ENCODE assay signal across 25 mouse cellular contexts in the genomic region with DNA sequence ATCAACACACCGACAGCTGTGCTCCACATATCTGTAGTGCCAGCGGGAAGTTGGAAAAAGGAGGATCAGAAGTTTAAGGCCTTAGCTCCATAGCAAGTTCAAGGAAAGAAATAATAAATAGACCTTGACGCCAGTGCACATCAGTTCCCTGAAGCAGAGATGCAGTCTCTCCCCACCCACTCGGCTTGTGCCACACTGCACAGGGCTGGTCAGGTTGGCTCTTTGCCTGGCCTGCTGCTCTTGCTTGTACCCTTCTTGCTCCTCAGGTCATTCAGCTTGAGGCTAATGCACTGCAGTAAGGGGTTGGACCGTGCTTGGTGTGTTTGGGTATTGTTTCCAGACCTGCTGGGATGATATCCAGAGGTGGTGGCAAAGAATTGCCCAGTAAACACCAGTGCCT. TPM values are rescaled to one million over a fixed set of nuclear protein-coding genes. Genes with fewer than 3 reads are reported as not detected.
DNase-seq lines count a peak whose midpoint lies in the region.
"Had no signal": no experiment of that assay in that cellular context is flagged by ENCODE, and none has a peak within 500 bp of the region (broad histone marks: within the 10 kb centered on the region; RNA-seq: fewer than 3 reads in every experiment).

No protein-coding gene starts in this region.

- 0 out of 2 replicates have a peak overlapping the region, but pooled peaks have one; percentile 8 for H3K27ac ChIP-seq in limb, embryonic 10.5 days
- H3K27ac ChIP-seq: forebrain, embryonic 10.5 days; heart, embryonic 15.5 days; hindbrain, postnatal 0 days; limb, embryonic 15.5 days had no signal

- H3K9me3 ChIP-seq in limb, embryonic 10.5 days (replicated peaks): no peaks in the 10 kb centered on the region
- H3K9me3 ChIP-seq: forebrain, embryonic 10.5 days; heart, embryonic 15.5 days; limb, embryonic 15.5 days had no signal

- peaks cover 9% of the 10 kb centered on the region for H3K4me1 ChIP-seq in limb, embryonic 10.5 days

- DNase-seq in cerebellum, postnatal 10 days: peak; percentile 59 to 67
- DNase-seq in cerebellum, adult 9-11 months: no peak
- peak; percentile 41 for DNase-seq in layer of hippocampus, adult 9-11 months
- DNase-seq in layer of hippocampus, postnatal 10 days (ENCODE audit: low spot score in 2 of 2): no peak
- DNase-seq in ovary, adult 18-20 months (ENCODE audit: low spot score): peak; percentile 24
- DNase-seq in ovary, postnatal 14 days (ENCODE audit: low spot score): no peak
- no peak for DNase-seq in limb, embryonic 10.5 days (ENCODE audit: low spot score)
- no peak for DNase-seq in left cerebral cortex, postnatal 14 days (ENCODE audit: low spot score in 2 of 2)
- DNase-seq: adrenal gland, postnatal 10 days; cerebellum, adult 9-10 months; forebrain, postnatal 0 days; gastrocnemius, postnatal 14 days; heart, adult 11 months; kidney, adult 9 months; kidney, postnatal 14 days; layer of hippocampus, postnatal 36 days; lung, adult 18-20 months; lung, postnatal 14 days; right cerebral cortex, postnatal 14 days had no signal

- WGBS in limb, embryonic 10.5 days: 95% methylated on average over 5 of the region's 5 CpGs

- no peaks in the 10 kb centered on the region for H3K27me3 ChIP-seq in limb, embryonic 10.5 days (ENCODE audit: low read depth, poor library complexity, severe bottlenecking)
- H3K27me3 ChIP-seq: heart, embryonic 15.5 days; limb, embryonic 15.5 days had no signal

- no peak overlapping the region for H3K4me3 ChIP-seq in limb, embryonic 10.5 days
- H3K4me3 ChIP-seq: forebrain, embryonic 10.5 days; heart, embryonic 15.5 days; limb, embryonic 15.5 days had no signal

- intact Hi-C loops in left cerebral cortex, postnatal 14 days (cut with DNase I): no loop called here

- peaks cover 12% of the 10 kb centered on the region for H3K36me3 ChIP-seq in limb, embryonic 10.5 days
- H3K36me3 ChIP-seq: heart, embryonic 15.5 days had no signal

RNA-seq across cellular contexts. Expression of a gene that starts 9.5 kb away (rescaled TPM):
- 1 to 10 TPM in 1 of 2 experiments, under 1 TPM in 1; 0.62 to 1.3 TPM for total RNA-seq in layer of hippocampus, postnatal 10 days (2021)
- polyA plus RNA-seq in limb, embryonic 10.5 days (2016; fragmentation: Nextera tagmentation; extraction: Ambion mirVana): 0.67 and 1.2 TPM in 2 replicates
- under 1 TPM in 1 of 2 experiments, not detected in 1; 0.21 TPM for total RNA-seq in left cerebral cortex, postnatal 14 days (2021)
- total RNA-seq: forebrain, postnatal 0 days; hindbrain, postnatal 0 days; layer of hippocampus, postnatal 36 days; left cerebral cortex, postnatal 25 days; midbrain, postnatal 0 days had no signal

RNA-seq across cellular contexts. Expression of a gene that starts 10.1 kb away (rescaled TPM):
- 10 to 100 TPM; 18.5 to 19.7 TPM for total RNA-seq in layer of hippocampus, postnatal 10 days (2021)
- polyA plus RNA-seq in limb, embryonic 10.5 days (2016; fragmentation: Nextera tagmentation; extraction: Ambion mirVana): 25.9 and 28.8 TPM in 2 replicates
- 10 to 100 TPM; 19.2 to 21.7 TPM for total RNA-seq in left cerebral cortex, postnatal 14 days (2021)

RNA-seq across cellular contexts. Expression of a gene that starts 18.8 kb away (rescaled TPM):
- total RNA-seq in layer of hippocampus, postnatal 10 days (2021): 1 to 10 TPM; 3.9 to 5.6 TPM
- 10.7 and 11.2 TPM in 2 replicates for polyA plus RNA-seq in limb, embryonic 10.5 days (2016; fragmentation: Nextera tagmentation; extraction: Ambion mirVana)
- total RNA-seq in left cerebral cortex, postnatal 14 days (2021): 1 to 10 TPM; 3.6 to 4.3 TPM

RNA-seq across cellular contexts. Expression of a gene that starts 28.5 kb away (rescaled TPM):
- total RNA-seq in layer of hippocampus, postnatal 10 days (2021): 100 to 1,000 TPM; 692 to 786 TPM
- 319 and 354 TPM in 2 replicates for polyA plus RNA-seq in limb, embryonic 10.5 days (2016; fragmentation: Nextera tagmentation; extraction: Ambion mirVana)
- total RNA-seq in left cerebral cortex, postnatal 14 days (2021): 100 to 1,000 TPM; 574 to 616 TPM

RNA-seq across cellular contexts. Expression of a gene that starts 28.5 kb away (rescaled TPM):
- 10 to 100 TPM; 11.3 to 12.9 TPM for total RNA-seq in layer of hippocampus, postnatal 10 days (2021)
- 18.0 and 19.0 TPM in 2 replicates for polyA plus RNA-seq in limb, embryonic 10.5 days (2016; fragmentation: Nextera tagmentation; extraction: Ambion mirVana)
- 10 to 100 TPM in 1 of 2 experiments, 1 to 10 TPM in 1; 8.3 to 12.0 TPM for total RNA-seq in left cerebral cortex, postnatal 14 days (2021)

Comparison
In these comparisons a context has a peak if more than half of its experiments do, and no peak if none do; other contexts are left out.
1. DNase-seq: peak in cerebellum, postnatal 10 days (2 of 2), layer of hippocampus, adult 9-11 months (single experiment) and ovary, adult 18-20 months (single experiment); none in cerebellum, adult 9-11 months (single experiment), layer of hippocampus, postnatal 10 days (0 of 2), ovary, postnatal 14 days (single experiment), limb, embryonic 10.5 days (single experiment) and left cerebral cortex, postnatal 14 days (0 of 2).